Mouse (Mus musculus): ENCODE measurements around the gene Ccdc185.

The Ccdc185 gene

GRCm38 (mm10) chr1:182747081-182747480 is 1.9 kb downstream of the Ccdc185 start:
- ATAC-seq (ENCODE audit: low TSS enrichment), result no peak

- no peak for ATAC-seq (ENCODE audit: low TSS enrichment)
Observed at GRCm38 (mm10) chr1:182735891-182736290, 13.1 kb downstream of the Ccdc185 start.

- no peak for ATAC-seq (ENCODE audit: low TSS enrichment)
Observed at GRCm38 (mm10) chr1:182732695-182733094, 16.3 kb downstream of the Ccdc185 start.

- ATAC-seq (ENCODE audit: low TSS enrichment), result no peak
Observed at GRCm38 (mm10) chr1:182729002-182729401, 20.0 kb downstream of the Ccdc185 start.

GRCm38 (mm10) chr1:182727541-182727940 is 21.4 kb downstream of the Ccdc185 start:
- no peak; the same call in 1 of the 2 replicates for ATAC-seq (ENCODE audit: low TSS enrichment)

- no peak for ATAC-seq (ENCODE audit: low TSS enrichment)
Observed at GRCm38 (mm10) chr1:182714236-182714935, 34.6 kb downstream of the Ccdc185 start.

GRCm38 (mm10) chr1:182711360-182711933 is 37.5 kb downstream of the Ccdc185 start:
- peak; percentile 47; the same call in 1 of the 2 replicates for ATAC-seq (ENCODE audit: low TSS enrichment)

GRCm38 (mm10) chr1:182707459-182707858 is 41.5 kb downstream of the Ccdc185 start:
- no peak for ATAC-seq (ENCODE audit: low TSS enrichment)

- ATAC-seq (ENCODE audit: low TSS enrichment), result no peak
Observed at GRCm38 (mm10) chr1:182704882-182705281, 44.1 kb downstream of the Ccdc185 start.

- ATAC-seq (ENCODE audit: low TSS enrichment), result no peak
Observed at GRCm38 (mm10) chr1:182699392-182700347, 49.3 kb downstream of the Ccdc185 start.

Measured in frontal cortex, adult (tissue).